Mouse (Mus musculus) cerebellum, postnatal 25 days (tissue): ENCODE data around the gene Bach2.
A peak's percentile ranks its signal among the peaks of the same experiment; 100 is the strongest.

Experiments used
- DNase-seq, 2 experiments: peaks; one replicate each; pipeline ENCODE4 v3.0.0; 2021; ENCODE audit warnings: mixed read lengths in 2 of 2

Gene Bach2

DNA sequence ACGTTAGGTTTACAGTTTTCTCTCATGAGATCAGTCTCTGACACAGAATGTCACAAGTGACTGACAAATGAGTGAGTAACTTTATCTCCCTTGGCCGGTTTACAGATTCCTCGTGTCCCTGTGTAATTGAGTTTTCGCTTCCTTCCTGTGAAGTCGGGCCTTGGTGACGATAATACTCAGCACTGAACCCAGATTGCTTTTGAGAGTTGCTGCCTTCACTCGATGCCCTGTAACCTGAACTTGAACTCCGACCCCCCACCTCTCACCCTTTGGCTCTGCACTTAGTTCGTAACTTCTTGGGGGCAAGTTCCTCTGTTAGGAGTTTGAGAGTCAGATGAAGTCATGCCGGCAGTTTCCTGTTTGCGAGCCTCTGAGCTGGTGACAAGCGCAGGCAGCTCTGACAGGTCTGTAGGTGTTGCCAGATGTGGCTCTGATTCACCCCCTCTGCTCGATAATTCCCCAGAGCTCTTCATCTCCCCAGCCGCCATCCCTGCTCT is 124.9 kb downstream of the Bach2 start:
- DNase-seq: no peak

DNA sequence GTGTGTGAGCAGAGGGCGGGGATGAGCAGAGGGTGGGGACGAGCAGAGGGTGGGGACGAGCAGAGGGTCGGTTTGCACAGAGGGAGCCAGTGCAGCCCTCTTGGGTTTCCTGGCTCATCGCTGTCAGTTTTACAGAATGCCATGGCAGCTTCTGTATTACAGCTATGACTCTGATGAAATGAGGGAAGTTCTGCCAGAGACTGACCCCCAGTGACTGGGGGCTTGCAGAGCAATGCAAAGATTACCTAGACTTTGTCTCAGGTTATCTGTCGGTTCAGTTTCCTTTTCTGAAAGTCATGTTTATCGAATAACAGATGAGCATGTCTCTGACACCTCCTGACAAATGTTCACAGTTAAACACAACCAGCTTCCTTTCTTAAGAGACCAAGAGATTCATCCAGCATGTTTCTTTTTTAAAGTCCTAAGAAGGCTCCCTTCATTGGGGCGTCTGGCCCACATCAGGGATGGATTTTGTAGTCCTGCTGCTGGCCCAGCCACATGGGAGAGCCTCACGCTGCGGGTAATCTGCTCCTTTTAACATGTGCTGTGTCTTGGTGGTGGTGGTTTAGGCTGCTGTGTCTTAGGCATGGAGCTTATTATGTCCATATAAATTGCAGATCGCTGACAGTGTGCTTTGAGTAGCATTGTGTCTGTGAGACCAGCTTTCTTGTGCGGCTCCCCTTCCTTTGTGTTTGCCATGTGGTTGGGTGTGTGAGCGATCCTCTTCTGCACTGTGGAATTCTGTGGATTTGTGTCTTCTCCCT is 126.7 kb downstream of the Bach2 start:
- no peak for DNase-seq

DNA sequence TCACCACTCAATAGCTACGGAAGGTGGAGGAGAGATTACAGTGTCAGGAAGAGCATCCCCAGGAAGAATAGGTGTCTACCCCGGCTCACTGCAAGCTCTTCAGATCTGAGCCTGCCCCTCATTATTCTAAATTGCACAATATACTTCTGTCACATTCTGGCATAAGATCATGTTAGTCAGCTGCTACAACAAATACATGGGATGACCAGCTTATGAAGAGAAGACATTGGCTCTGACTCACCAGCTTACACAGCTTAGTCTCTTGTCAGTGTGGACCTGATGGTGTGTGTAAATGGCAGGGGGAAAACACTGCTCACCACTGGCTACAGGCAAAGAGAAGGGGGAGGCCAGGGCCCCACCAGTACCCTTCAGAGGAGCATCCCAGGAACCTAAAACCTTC is 127.6 kb downstream of the Bach2 start:
- DNase-seq: no peak

DNA sequence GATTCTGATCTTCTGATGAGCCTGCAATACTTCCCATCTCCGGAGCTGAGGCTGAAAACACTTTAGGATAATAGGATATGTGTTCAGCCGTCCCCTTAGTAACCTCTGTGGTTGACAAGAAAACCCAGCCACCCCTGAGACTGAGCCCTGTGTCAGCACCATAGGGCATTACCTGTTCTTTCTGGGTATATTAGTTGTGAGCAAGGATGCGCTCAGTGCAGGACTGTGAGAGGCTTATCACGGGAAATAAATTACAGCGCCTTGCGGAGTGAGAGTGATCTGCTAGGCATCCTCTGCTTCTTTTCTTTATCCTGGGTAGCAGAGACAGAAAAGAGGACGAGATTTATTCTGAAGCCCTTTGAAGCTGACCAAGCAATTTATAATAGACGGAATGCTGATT is 129.7 kb downstream of the Bach2 start:
- DNase-seq: no peak

DNA sequence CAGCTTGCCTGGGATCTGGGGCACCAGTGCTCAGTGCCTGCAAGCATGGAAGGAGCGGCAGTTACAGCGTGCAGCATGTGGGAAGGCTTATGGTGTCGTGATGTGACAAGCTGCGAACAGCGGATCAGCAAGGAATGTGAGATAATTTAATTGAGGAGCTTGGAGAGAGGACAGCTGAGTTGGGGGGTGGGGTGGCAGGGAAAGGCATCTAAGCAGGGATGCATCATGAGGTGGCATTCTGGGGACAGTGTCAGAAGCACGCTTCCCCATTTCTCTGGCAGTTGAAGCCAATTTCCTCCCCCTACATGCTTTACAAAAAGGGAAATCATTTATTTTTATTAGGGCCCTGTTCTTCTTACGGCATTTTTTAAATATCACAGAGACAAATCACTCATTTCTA is 134.5 kb downstream of the Bach2 start:
- no peak for DNase-seq

DNA sequence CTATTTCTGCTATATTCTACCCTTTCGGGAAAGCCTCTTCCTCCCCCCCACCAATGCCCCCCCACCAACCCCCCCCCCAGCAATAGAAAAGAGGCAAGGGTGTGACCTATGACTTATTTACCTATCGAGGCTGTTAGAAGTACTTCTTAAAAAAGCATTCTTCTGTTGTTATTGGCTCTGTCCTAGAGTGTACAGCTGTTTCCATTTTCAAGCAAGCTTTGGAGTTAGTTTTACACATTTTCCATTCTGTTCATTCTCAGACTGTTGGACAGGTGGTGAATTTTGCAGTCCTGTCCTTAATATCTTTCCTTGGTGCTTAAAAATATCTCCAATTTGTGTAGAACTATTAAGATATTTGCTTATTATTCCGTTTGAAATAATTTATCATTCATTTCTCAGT is 134.9 kb downstream of the Bach2 start:
- DNase-seq: no peak

DNA sequence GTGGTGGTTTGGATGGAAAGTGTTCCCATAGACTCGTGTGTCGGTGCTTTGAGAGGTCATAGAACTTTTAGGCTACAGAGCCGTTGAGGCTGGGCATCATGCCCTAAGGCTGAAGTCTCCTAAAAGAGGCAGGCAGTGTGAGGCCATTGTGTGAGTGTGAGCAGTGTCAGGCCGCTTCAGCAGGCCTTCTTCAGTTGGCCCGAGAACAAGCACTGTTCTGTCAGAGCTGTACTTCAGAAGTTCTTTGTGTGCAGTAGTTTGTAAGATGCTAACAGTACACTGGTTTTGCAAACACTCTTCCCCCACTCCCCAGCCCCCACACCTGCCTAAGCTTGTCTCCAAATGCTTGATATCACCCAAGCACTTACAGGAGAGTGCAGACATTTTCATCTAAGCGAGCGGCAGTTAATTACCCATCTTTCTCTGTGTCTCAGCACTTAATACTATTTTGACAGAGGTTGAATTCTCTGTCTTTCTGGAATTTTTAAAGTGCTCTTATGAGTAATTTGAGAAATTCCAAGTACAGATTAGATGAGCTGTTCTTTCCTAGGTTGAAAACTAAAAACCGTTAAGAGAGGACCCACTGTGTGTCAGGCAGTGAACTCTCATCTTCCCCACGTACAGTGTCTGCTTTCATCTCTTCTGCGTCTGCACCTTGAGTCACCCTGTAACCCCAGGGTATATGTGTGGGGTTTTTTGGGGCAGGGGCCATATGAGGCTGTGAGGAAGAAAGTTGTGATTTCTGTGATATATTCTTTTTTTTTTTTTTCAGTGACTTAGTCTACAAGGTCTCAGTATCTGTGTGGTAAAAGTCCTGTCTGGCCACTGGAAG is 136.4 kb downstream of the Bach2 start:
- no peak for DNase-seq

DNA sequence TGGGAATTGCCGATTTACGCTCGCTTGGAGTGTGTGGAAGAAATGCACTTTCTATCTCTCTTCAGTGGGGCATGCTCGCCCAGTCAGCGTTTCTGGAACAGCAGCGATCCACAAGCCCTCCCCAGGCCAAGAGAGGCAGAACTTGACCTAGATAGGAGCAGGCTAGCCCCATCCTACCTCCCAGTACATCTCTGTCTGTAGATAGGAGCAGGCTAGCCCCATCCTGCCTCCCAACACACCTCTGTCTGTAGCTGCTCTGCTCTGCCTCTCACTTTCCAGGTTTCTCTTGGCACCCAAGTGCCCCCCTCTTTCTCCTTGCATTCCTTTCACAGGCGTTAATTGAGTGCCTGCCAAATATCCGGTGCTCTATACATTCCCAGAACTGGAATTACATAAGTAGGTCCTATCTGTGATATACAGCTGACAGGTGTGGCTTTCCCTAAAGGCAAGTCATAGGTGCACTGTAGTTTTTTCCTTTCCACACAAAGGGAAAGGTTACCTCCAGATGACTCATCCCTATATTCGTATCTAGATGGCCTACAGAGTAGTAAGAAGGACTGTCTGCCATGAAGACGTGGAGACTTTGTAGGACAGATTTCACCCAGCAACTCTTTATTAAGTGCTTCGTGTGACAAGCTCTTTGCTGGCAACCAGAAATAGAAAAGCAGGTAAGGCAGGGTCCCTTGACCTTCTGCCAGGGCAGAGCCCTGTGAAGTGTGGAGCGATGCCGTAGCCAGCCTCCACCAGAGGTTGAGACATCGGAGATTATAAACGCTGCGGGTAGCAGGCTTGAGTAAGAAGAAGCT is 137.3 kb downstream of the Bach2 start:
- peak in 1 of 2 experiments; percentile 6 for DNase-seq

DNA sequence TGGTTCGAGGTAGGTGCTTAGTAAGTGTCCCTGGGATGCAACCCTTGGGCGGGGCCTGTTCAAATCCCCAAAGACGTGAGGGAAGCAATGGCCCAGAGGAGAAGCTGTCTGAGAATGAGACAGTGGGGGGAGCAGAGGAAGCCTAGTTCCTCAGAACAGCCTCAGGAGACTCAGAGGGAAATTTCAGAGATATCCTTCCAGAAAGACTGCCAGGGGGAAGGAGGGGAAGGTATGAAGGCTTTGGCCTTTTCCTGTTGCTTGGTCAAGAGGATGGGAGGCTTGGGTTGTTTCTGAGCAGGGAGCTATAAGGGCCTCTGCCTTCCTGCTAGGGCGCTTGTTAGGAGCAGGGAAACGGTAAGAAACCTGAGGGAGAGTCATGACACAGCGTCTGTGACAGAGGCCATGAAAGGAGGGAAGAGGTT is 137.9 kb downstream of the Bach2 start:
- DNase-seq: no peak

DNA sequence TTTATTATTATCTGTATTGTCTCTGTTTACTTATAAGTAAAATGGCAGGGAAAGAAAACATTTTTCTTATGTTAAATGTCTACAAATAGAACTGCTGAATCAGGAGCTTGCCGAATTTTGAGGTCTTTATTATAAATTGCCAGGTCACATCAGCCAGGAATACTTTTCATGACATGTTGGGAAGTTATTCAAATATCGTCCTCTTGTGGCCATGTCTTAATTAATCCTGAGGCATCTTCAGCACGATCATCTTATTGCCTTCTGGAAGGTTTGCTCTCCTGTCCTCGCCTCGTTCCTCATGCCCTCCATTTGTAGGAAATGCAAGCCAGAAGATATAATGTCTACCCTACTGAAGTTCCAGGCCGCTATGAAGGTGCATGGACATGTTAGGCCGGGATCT is 140.5 kb downstream of the Bach2 start:
- DNase-seq: no peak

DNA sequence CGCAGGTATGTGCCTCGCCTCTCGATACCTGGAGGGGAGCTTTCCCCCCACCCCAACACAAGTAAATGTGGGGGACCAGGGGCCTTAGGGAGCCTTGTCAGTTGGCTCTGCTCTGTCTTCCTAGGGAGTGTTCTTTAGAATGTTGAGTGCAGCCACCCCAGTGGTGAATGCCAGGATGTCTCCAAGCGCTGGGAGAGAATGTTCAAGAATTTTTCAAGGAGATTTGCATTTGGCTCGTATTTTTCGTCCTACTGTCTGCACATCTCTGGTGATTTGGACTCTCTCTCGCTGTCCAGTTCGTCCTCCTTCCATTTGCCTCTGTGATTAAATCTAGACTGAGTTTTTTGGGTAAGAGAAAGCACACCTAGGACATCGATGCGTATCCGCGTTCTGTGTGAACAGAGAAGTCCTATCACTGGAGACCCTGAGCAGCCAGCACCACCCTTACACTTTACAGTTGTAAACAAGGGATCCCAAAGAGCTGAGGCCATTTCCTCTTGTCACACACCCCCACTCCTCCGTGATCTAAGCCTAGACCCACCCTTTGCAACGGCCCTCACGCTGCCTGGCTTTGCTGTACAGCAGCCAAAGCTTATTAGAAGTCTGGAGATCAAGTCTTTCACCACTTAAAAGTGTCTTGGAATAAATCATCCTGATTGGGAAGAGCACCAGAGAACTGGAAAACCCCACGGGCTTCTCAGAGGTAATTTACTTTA is 143.2 kb downstream of the Bach2 start:
- no peak for DNase-seq

DNA sequence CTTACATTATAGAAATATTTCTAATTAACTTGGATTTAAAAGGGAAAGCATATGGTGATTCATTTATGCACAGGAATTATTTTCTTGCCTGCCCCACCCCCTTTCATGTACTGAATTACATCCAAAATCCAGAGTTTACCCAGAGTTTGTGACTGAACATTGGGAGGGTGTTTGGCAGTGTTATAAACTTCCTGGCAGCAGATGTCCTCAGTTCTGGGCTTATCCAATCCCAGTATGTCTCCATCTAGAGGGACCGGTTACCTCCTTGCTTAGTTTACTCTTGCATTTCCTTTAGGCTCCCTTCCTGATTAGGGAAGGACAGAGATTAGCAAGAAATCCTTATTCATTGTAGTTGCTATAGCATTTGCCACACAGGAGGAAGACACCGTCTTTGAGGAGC is 146.5 kb downstream of the Bach2 start:
- DNase-seq: no peak

DNA sequence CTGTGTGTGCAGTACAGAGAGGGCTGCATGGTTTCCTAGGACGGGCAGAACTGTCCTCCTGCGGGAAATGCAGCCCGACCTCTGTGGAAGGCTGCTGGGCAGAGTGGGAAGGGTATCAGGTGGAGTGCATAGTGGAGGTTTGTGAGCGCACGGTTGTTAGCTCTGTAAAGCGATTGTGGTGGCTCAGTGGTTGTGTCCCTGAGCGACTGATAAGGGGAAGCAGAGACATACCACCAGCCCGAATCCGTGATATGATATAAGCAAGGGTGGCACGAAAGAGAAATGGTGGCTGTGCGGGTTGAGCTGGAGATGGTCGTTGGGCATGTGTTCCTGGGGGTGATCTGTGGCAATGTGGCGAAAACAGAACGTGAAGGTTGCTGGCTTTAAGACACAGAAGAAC is 147.0 kb downstream of the Bach2 start:
- no peak for DNase-seq

DNA sequence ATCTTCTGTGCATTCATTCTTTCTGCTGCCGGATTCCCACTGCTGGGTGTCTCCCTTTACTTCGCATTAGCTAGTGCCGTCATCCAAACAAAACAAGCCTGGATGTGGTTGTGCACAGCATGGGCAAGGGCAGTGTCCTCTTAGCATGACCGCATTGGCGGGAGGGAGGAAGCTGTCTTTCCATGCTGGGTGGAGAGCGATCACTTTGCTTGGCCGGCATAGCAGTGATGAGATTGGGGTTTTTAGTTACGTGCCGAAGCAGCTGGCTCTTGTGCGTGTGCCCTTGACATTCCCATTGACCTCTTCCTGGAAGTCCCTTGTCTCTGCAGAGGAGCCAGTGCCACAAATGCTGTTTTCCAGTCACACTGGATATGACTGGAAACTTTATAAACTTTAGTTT is 147.7 kb downstream of the Bach2 start:
- peak in 1 of 2 experiments; percentile 5 for DNase-seq

DNA sequence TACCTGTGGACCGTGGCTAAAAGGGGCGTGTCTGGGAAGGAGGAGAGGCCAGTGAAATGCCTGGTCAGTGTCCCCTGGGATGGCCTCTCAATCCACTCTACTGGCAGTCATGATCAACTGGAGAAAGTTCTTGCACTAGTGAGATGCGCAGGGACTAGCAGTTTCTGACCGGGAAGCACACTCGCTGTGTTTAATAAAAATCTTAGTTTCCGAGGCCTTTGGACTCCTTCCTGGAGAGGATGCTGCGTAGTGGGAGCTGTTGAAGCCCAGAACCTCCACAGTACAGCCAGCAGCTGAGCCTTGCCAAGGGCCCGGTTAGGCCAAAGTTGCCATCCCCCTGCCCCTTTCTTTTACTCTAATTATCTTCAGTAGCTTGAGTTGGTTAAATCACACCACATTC is 148.3 kb downstream of the Bach2 start:
- peak in 1 of 2 experiments; percentile 9 for DNase-seq

DNA sequence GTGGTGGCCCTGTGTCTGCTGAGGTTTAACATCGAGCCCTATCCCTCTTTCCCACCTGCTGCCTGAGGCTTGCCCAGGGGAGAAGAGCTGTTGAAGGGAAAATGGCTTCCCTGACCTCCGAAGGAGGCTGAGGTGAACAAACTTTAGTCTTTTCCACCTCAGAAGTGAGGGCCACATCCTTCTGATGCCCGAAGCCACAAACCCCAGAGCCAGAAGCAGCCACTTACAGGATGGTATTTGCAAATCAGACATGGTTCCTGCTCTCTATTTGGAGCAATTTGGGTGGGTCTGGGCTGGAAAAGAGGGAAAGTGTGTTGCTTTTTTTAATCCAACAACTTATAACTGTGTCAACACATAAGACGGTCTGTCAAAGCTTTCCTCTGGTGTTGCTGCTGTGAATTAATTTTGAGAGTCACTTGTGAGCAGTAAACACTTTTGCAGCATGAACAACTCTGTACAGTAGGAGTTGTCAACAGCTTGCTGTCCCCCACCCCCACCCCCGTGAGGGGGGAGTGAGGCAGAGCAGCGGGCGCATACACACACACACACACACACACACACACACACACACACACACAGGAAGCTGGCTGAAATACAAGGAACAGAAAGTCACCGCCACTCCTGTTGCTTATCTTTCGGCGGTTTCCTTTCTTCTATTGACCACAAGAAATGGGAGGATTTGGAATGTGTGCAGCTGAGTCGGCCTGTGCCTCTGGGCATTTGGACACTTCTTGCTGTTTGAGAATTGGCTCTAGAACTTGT is 149.1 kb downstream of the Bach2 start:
- peak in 1 of 2 experiments; percentile 31 for DNase-seq

DNA sequence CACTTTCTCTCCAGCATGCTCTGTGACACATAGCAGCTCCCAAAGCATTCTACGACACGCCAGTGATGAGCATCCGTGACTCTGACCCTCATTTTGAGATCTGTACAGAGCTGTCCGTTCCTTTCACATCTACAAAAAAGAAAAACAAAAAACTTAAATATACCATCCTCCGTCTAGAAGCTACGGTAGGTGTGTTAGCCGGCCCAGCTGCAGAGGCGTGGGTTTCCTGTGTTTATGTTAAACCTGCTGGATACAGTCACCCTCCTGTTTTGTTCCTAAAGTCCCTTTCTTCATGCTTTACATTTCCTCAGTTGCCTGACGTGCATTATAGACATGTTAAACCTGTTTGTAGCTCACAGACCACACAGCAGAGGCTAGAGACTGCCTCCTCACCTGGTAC is 150.0 kb downstream of the Bach2 start:
- DNase-seq: peak in 1 of 2 experiments; percentile 3

DNA sequence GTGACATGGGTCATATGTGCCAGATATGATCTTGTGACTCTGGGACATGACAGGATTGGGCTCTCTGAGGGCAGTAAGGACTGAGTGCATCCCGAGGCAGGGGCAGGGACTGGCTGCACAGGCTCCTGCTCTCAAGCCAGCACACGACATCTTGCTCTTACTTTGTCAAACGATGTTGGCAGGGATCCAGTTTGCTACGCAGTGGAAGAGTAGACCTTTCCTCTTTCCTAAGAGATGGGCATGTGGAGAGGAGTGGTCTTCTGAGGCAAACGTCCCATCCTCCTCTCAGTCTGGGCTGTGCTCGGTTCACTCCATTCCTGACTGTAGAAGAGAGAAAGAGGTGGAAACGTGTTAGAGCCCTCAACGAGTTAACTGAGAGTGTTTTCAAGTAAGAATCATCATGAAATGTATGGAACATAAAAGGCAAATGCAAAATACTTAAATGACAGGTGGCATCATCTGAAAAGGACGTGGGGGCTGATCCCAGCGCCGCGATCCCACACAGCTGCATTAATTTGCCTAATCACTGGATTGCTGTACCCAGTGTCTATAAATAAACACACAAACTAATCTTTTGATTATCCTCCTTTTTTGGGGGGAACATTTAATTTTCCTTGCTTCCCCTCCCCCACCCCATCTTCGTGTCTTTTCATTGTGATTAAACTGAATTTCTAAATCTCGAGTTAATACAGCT is 150.7 kb downstream of the Bach2 start:
- DNase-seq: no peak

DNA sequence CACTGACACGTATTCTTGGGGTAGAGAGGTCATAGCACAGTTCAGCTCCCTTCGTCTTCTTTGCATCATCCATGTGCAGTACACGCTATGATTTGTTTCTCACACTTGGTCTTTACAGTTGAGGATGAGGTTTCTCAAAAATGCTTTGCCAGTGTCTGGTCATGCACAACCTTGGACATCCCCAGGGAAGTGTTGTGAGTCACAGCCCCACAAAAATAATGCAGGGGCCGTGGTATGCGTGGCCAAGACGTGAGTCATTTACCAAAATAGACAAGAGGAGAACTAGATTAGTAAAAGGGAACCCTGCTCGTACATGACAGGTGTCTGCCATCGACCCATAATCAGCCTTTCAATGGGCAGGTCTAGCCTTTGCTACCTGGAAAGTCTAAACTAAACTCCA is 152.7 kb downstream of the Bach2 start:
- DNase-seq: peak in 1 of 2 experiments; percentile 40

DNA sequence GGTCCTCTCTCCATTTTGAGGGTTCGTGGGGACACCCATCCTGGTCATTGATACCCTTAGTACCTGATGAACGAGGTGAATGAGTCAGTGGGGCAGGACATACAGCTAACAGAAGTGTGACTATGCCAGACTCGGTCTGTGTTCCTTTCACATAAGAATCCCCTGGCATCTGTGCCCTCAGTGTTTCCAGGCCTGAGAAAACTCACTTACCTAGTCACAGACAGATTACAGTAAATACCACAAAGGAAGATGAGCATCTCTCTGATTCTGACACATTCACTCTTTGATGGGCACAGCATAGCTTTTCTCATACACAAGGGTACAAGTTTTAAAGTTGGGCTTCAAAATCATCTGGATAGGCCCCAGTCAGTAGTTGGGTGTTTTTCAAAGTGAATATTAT is 154.6 kb downstream of the Bach2 start:
- no peak for DNase-seq

DNA sequence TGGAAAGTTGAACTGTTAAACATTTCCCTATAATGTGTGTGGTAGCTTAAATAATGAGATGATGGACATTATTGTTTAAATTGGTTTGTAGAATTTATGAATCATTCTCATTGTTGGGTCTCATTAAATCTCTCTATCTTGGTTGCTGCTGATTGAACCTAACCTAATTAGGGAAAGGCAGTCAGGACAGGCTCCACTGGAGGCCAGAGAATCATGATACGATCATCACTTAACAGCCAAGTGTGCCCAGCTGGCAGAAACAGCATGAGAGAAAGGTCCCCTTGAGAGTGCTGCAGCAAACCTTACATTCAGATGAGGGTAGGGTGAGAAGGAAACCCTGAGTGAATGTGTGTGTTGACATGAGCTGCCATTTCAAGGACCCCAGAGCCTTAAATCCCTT is 155.3 kb downstream of the Bach2 start:
- no peak for DNase-seq
